ENCODE assay signal across 20 mouse cellular contexts in the genomic region with DNA sequence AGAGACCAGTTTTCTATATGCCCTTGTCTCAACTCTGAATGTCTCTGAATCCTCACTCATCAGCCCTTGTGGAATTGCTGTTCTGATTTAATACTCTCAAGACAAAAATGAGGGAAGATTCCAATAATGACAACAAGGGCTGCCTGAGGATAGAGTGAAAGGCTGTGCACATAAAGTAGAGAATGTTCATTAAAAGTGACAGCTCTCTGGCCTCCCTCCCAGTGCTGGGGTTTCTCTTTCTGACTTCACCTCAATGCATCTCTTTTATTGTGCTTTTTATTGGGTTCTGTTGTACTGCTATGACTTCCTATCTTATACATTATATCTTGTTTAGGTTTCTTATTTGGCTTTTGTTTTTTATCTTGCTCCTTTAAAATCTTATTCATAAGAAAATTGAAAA.
DNase-seq lines count a peak whose midpoint lies in the region; ATAC-seq and TF ChIP-seq lines count a peak whose summit lies in the region.
"Had no signal": no experiment of that assay in that cellular context is flagged by ENCODE, and none has a peak within 500 bp of the region (broad histone marks: within the 10 kb centered on the region; RNA-seq: fewer than 3 reads in every experiment).

No protein-coding gene starts in this region.

- no peaks in the 10 kb centered on the region for H3K27me3 ChIP-seq in limb, embryonic 14.5 days (ENCODE audit: control insufficient read depth, insufficient read depth, low read length)
- H3K27me3 ChIP-seq in limb, embryonic 10.5 days (ENCODE audit: low read depth, poor library complexity, severe bottlenecking), result no peaks in the 10 kb centered on the region
- H3K27me3 ChIP-seq: heart, embryonic 12.5 days; hindbrain, embryonic 15.5 days; Patski had no signal

- no peak for ATAC-seq in limb, embryonic 14.5 days (ENCODE audit: low FRiP score, low read depth)
- ATAC-seq: activated CD4-positive, CD25-positive, alpha-beta regulatory T cell, adult 4 months; forebrain, embryonic 14.5 days; inflammation-experienced regulatory T-cells, adult 6 months; Patski had no signal

- H3K4me2 ChIP-seq in limb, embryonic 14.5 days (replicated peaks; ENCODE audit: low read depth, low read length, severe bottlenecking), result no peak overlapping the region
- H3K4me2 ChIP-seq: heart, embryonic 12.5 days; hindbrain, embryonic 15.5 days had no signal

- no peaks in the 10 kb centered on the region for H3K4me1 ChIP-seq in limb, embryonic 14.5 days (ENCODE audit: control insufficient read depth, insufficient read depth, low read length)
- no peaks in the 10 kb centered on the region for H3K4me1 ChIP-seq in limb, embryonic 10.5 days
- H3K4me1 ChIP-seq: embryonic facial prominence, embryonic 10.5 days; heart, embryonic 12.5 days; hindbrain, embryonic 10.5 days; hindbrain, embryonic 15.5 days had no signal

- DNase-seq in cerebellum, postnatal 10 days, result peak; percentile 32 to 54
- DNase-seq in cerebellum, postnatal 36 days, result no peak
- DNase-seq in limb, embryonic 14.5 days (ENCODE audit: low spot score), result peak; percentile 7
- DNase-seq in limb, embryonic 10.5 days (ENCODE audit: low spot score), result no peak
- peak; percentile 8 for DNase-seq in retina, adult 2 months (ENCODE audit: low read depth, low spot score)
- DNase-seq in retina, embryonic 14.5 days (ENCODE audit: low spot score), result no peak
- no peak for DNase-seq in urinary bladder, adult 18-20 months (ENCODE audit: low spot score in 2 of 2)
- DNase-seq: adrenal gland, postnatal 14 days; B cell, adult 2 months; cerebellum, adult 2 months; gastrocnemius, adult 2 months; gastrocnemius, postnatal 25 days had no signal

- H3K9ac ChIP-seq in limb, embryonic 14.5 days (ENCODE audit: low read depth, low read length, severe bottlenecking), result no peak overlapping the region
- H3K9ac ChIP-seq: heart, embryonic 12.5 days; hindbrain, embryonic 15.5 days had no signal

- H3K27ac ChIP-seq in limb, embryonic 14.5 days (replicated peaks; ENCODE audit: low read depth, low read length), result no peak overlapping the region
- no peak overlapping the region for H3K27ac ChIP-seq in limb, embryonic 10.5 days
- H3K27ac ChIP-seq: embryonic facial prominence, embryonic 10.5 days; gastrocnemius, adult 2 months; hindbrain, embryonic 10.5 days; hindbrain, embryonic 15.5 days had no signal

- no peak for TF ChIP-seq POLR2A in limb, embryonic 14.5 days (IDR thresholded peaks at IDR 0.05; ENCODE audit: borderline replicate concordance, extremely low read depth, insufficient read depth, insufficient read length)

- H3K36me3 ChIP-seq in limb, embryonic 14.5 days (ENCODE audit: control insufficient read depth, insufficient read depth, low read length), result no peaks in the 10 kb centered on the region
- no peaks in the 10 kb centered on the region for H3K36me3 ChIP-seq in limb, embryonic 10.5 days
- H3K36me3 ChIP-seq: embryonic facial prominence, embryonic 10.5 days; heart, embryonic 12.5 days; hindbrain, embryonic 10.5 days; hindbrain, embryonic 15.5 days had no signal

- H3K9me3 ChIP-seq in limb, embryonic 14.5 days (ENCODE audit: control insufficient read depth, low read length), result no peaks in the 10 kb centered on the region
- no peaks in the 10 kb centered on the region for H3K9me3 ChIP-seq in limb, embryonic 10.5 days (replicated peaks)
- H3K9me3 ChIP-seq: embryonic facial prominence, embryonic 10.5 days; heart, embryonic 12.5 days; hindbrain, embryonic 10.5 days; hindbrain, embryonic 15.5 days had no signal

- no peak overlapping the region for H3K4me3 ChIP-seq in limb, embryonic 14.5 days (replicated peaks; ENCODE audit: low read length)
- H3K4me3 ChIP-seq in limb, embryonic 10.5 days, result no peak overlapping the region
- H3K4me3 ChIP-seq: embryonic facial prominence, embryonic 10.5 days; gastrocnemius, adult 2 months; heart, embryonic 12.5 days; hindbrain, embryonic 10.5 days; hindbrain, embryonic 15.5 days had no signal

Comparison
In these comparisons a context has a peak if more than half of its experiments do, and no peak if none do; other contexts are left out.
1. DNase-seq: peak in cerebellum, postnatal 10 days (2 of 2), limb, embryonic 14.5 days (single experiment) and retina, adult 2 months (single experiment); none in cerebellum, postnatal 36 days (0 of 2), limb, embryonic 10.5 days (single experiment), retina, embryonic 14.5 days (single experiment) and urinary bladder, adult 18-20 months (0 of 2).